8 mouse cellular contexts compared by ENCODE assay signal in genomic region chr5:65937998-65938715, GRCm38 (mm10). TPM values are rescaled to one million over a fixed set of nuclear protein-coding genes. Genes with fewer than 3 reads are reported as not detected.
DNase-seq lines count a peak whose midpoint lies in the region; ATAC-seq and TF ChIP-seq lines count a peak whose summit lies in the region.

No protein-coding gene starts in this region.

- no peak overlapping the region for H3K27ac ChIP-seq in cortical plate, adult 2 months (ENCODE audit: insufficient read depth, low read length)

- peak; percentile 87 for ATAC-seq in inflammation-experienced regulatory T-cells, adult 6 months

- H3K4me3 ChIP-seq in cortical plate, adult 2 months (ENCODE audit: insufficient read depth, low read length): no peak overlapping the region

- intact Hi-C loops in gastrocnemius, postnatal 14 days (cut with DNase I; ENCODE audit: low total_unique reads): no loop called here

- TF ChIP-seq CTCF in cortical plate, adult 2 months (IDR thresholded peaks at IDR 0.05; ENCODE audit: extremely low read depth, insufficient read depth, low read length): peak; percentile 94

- peak; percentile 90 for DNase-seq in adipocyte (ENCODE audit: low spot score)
- peak; percentile 79 for DNase-seq in gastrocnemius, postnatal 14 days
- DNase-seq in left cerebral cortex, adult 8-10 months (ENCODE audit: low spot score in 2 of 2): peak; percentile 42 to 58
- DNase-seq in mesoderm, embryonic 11.5 days (ENCODE audit: low read depth, low spot score): peak; percentile 83
- DNase-seq in right cerebral cortex, postnatal 14 days: peak; percentile 78
- DNase-seq in urinary bladder, postnatal 14 days (ENCODE audit: low spot score): peak; percentile 87

- H3K4me1 ChIP-seq in cortical plate, adult 2 months (ENCODE audit: control insufficient read depth, insufficient read depth, low read length): no peaks in the 10 kb centered on the region

- TF ChIP-seq POLR2A in cortical plate, adult 2 months (IDR thresholded peaks at IDR 0.05; ENCODE audit: extremely low read depth, insufficient read depth, low read length): no peak

RNA-seq across cellular contexts. Expression of gene Chrna9, which starts 3.4 kb away (rescaled TPM):
- not detected in 2 replicates for polyA plus RNA-seq in cortical plate, adult 2 months (2012; rRNA removed)
- 1 to 10 TPM; 3.9 to 6.8 TPM for total RNA-seq in gastrocnemius, postnatal 14 days (2021)
- 1 to 10 TPM in 2 of 3 experiments, not detected in 1; 1.6 to 2.0 TPM for polyA plus RNA-seq in inflammation-experienced regulatory T-cells, adult 6 months (2017; shearing (Covaris generic))
- total RNA-seq in left cerebral cortex, adult 8-10 months (2022): not detected

Comparison
In these comparisons a context has a peak if more than half of its experiments do, and no peak if none do; other contexts are left out.
1. RNA of gene Chrna9, which starts 3.4 kb away (total RNA-seq): 3.9 to 6.8 TPM in gastrocnemius, postnatal 14 days; not detected in left cerebral cortex, adult 8-10 months; every median in the first group is over 4 times any median in the second.
2. Peak in every context shown above with its lines, with median percentiles within 50 percentile points of each other: DNase-seq.